Mouse (Mus musculus) thymus, adult 2 months (tissue): ENCODE data around the gene Ralb. TPM values are rescaled to one million over a fixed set of nuclear protein-coding genes. Genes with fewer than 3 reads are reported as not detected.

Experiments used
- DNase-seq: peaks from one replicate; pipeline ENCODE4 v3.0.0; 2021
- H3K27ac ChIP-seq: fragments of 200-500 bp; 2 replicates; pipeline ENCODE4 v1.5.1; 2012; ENCODE audit warnings: low read length, control low read depth; ENCODE audit not compliant: control insufficient read depth, insufficient read depth
- H3K27me3 ChIP-seq: fragments of 200-500 bp; 2 replicates; pipeline ENCODE4 v1.6.1; 2012; ENCODE audit warnings: mild to moderate bottlenecking, low read length, moderate library complexity, mixed read lengths; ENCODE audit not compliant: control insufficient read depth, insufficient read depth
- H3K36me3 ChIP-seq: fragments of 200-500 bp; 2 replicates; pipeline ENCODE4 v1.6.1; 2012; ENCODE audit warnings: mild to moderate bottlenecking, low read length, moderate library complexity; ENCODE audit not compliant: control insufficient read depth, insufficient read depth
- H3K4me1 ChIP-seq: fragments of 200-500 bp; replicated peaks from 2 replicates; pipeline ENCODE4 v1.6.1; 2012; ENCODE audit warnings: low read length; ENCODE audit not compliant: control insufficient read depth, insufficient read depth
- H3K4me3 ChIP-seq: fragments of 200-500 bp; 2 replicates; pipeline ENCODE4 v1.5.1; 2012; ENCODE audit warnings: mild to moderate bottlenecking, low read length, control low read depth, moderate library complexity; ENCODE audit not compliant: control insufficient read depth, insufficient read depth
- CTCF ChIP-seq: fragments of 200-500 bp; IDR thresholded peaks from 2 replicates; pipeline ENCODE4 v1.5.1; 2012; ENCODE audit warnings: mild to moderate bottlenecking, control low read depth, low read length, moderate library complexity, borderline replicate concordance; ENCODE audit not compliant: control insufficient read depth, poor library complexity, insufficient read depth; ENCODE audit errors: extremely low read depth
- POLR2A ChIP-seq: fragments of 200-500 bp; IDR thresholded peaks from 2 replicates; pipeline ENCODE4 v1.6.1; 2012; ENCODE audit warnings: mild to moderate bottlenecking, low read length, control low read depth, moderate library complexity; ENCODE audit not compliant: control insufficient read depth, poor library complexity, insufficient read depth; ENCODE audit errors: extremely low read depth
- WGBS: fragments of 180-500 bp; shearing (Covaris S2); methylation state at CpG from one replicate; pipeline ENCODE4 v1.1.7; 2018; 5-methylcytosine and 5-hydroxymethylcytosine counted together
- polyA plus RNA-seq: library from polyadenylated mRNA; depleted of rRNA; stranded (reverse); fragments of >200 nt; gene quantifications from 2 replicates; pipeline ENCODE4 v1.2.3, GENCODE M21; 2012

Ralb gene
- polyA plus RNA-seq, 1 experiment: 32.4 TPM

GRCm38 (mm10) chr1:119450651-119451345 is 53.8 kb downstream of the Ralb start:
- DNase-seq: no peak
- 88% methylated on average over 10 of the region's 10 CpGs for WGBS

GRCm38 (mm10) chr1:119446753-119447283 is 57.8 kb downstream of the Ralb start:
- Histone ChIP-seq H3K36me3 (no peaks in the 10 kb centered on the region), H3K27me3 (no peaks in the 10 kb centered on the region), H3K27ac (no peak overlapping the region), H3K4me3 (no peak overlapping the region), H3K4me1 (no peaks in the 10 kb centered on the region)
- 41% methylated on average over 10 of the region's 10 CpGs for WGBS
- TF ChIP-seq CTCF (no peak), POLR2A (no peak)
- DNase-seq: no peak

More at GRCm38 (mm10) chr1:119450651-119451345, 53.8 kb downstream of the Ralb start:
- Histone ChIP-seq H3K36me3 (no peaks in the 10 kb centered on the region), H3K27ac (no peak overlapping the region), H3K27me3 (no peaks in the 10 kb centered on the region), H3K4me3 (no peak overlapping the region), H3K4me1 (no peaks in the 10 kb centered on the region)
- no peak for TF ChIP-seq POLR2A
- no peak for TF ChIP-seq CTCF

DNA sequence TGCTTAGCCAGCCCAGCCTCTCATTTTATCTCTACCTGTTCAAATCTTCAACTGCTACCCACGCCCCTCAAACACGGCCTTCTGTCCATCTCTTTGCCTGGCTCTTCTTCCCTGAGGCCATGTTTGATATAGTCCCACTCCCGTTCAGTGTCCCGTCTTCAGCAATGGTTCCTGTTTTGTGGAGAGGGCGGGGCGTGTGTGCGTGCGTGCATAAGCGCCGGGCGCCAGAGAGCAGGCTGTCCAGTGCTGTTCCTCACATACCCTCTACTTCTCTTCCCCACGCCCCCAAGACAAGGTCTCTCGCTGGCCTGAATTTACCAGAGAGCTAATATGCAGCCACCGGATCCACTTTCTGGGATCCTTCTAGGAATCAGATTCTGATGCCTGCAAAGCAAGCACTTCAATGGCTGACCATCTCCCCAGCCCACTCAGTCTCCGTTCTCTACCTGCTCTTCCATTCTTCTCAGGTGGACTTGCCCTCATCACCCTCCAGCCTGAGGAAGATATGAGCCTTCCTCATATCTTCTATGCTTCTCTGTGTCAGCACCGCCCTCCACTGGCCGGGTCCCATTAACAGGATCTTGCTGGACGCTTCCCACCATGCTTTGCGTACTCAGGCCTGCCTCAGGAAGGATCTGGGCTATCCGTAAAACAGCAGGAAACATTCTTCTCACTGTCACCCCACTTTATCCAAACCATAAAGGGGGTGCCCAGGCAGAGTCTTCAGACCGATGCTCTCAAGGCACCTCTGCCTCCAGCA is 60.8 kb downstream of the Ralb start:
- no peak for DNase-seq
- WGBS: 85% methylated on average over 21 of the region's 21 CpGs
- no peaks in the 10 kb centered on the region for H3K27me3 ChIP-seq
- no peak overlapping the region for H3K4me3 ChIP-seq
- H3K36me3 ChIP-seq: no peaks in the 10 kb centered on the region
- no peak for TF ChIP-seq POLR2A
- TF ChIP-seq CTCF: no peak
- H3K4me1 ChIP-seq: no peaks in the 10 kb centered on the region
- no peak overlapping the region for H3K27ac ChIP-seq

DNA sequence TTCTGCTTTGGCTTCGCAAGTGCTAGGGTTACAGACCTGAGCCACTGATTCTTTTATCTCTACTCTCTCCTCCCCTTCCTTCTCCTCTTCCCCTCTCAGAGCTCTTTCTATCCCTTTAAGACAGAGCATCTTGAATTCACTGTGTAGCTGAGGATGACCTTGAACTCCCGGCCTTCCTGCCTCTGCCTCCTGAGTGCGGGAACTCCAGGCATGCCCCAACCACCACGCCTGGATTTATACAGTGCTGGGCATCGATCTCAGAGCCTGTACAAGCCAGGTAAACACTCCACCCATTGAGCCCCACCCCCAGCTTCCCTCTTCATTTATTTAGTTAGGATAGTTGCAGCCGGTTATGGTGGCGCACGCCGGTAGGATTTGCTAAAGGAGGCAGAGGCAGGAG is 61.7 kb downstream of the Ralb start:
- Histone ChIP-seq H3K27me3 (no peaks in the 10 kb centered on the region), H3K36me3 (no peaks in the 10 kb centered on the region), H3K4me1 (no peaks in the 10 kb centered on the region), H3K27ac (no peak overlapping the region), H3K4me3 (no peak overlapping the region)
- 96% methylated on average over 9 of the region's 9 CpGs for WGBS
- TF ChIP-seq POLR2A (no peak), CTCF (no peak)
- no peak for DNase-seq

- Histone ChIP-seq H3K4me3 (no peak overlapping the region), H3K36me3 (no peaks in the 10 kb centered on the region), H3K4me1 (no peaks in the 10 kb centered on the region), H3K27me3 (no peaks in the 10 kb centered on the region), H3K27ac (no peak overlapping the region; the same call in 1 of the 2 replicates)
- 92% methylated on average over 9 of the region's 9 CpGs for WGBS
- no peak for DNase-seq
- TF ChIP-seq POLR2A: no peak
- TF ChIP-seq CTCF: no peak
Measured at GRCm38 (mm10) chr1:119438105-119438637, 66.4 kb downstream of the Ralb start.

- WGBS: 92% methylated on average over 6 of the region's 6 CpGs
- no peak for DNase-seq
- Histone ChIP-seq H3K27ac (no peak overlapping the region), H3K27me3 (no peaks in the 10 kb centered on the region), H3K4me3 (no peak overlapping the region), H3K36me3 (no peaks in the 10 kb centered on the region), H3K4me1 (no peaks in the 10 kb centered on the region)
- TF ChIP-seq POLR2A (no peak), CTCF (no peak)
Measured at GRCm38 (mm10) chr1:119437401-119437800, 67.2 kb downstream of the Ralb start.
